Mouse (Mus musculus): ENCODE results near the gene Osm. TPM values are rescaled to one million over a fixed set of nuclear protein-coding genes. Genes with fewer than 3 reads are reported as not detected.

Gene Osm
- polyA plus RNA-seq, 1 experiment from 2014 or later: 1.3 TPM

DNA sequence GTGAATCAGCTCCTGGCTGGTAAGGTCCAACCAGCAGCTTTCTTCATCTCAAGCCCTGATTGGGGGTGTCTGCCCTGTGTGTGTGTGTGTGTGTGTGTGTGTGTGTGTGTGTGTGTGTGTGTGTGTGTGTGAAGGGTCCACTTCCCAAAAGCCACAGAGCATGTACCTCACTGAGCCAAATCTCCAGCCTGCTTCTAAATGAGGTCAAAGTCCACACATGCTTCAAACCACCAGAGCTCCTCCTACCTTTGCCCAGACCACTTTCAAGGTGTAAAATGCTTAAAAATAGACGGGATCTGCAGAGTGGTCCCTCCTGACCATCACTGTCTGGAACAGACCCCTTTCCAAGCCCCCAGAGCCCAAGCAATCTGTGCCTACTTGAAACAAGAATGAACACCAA is 27.1 kb downstream of the Osm start:
- ATAC-seq (no peak), DNase-seq (no peak)
- H3K4me2 ChIP-seq (ENCODE audit: low read depth, low read length): no peak overlapping the region
- H3K27ac ChIP-seq (ENCODE audit: low read depth): no peak overlapping the region
- no peak overlapping the region for H3K9ac ChIP-seq (replicated peaks)
- TF ChIP-seq CTCF (IDR thresholded peaks at IDR 0.05; ENCODE audit: low read depth) (no peak), EP300 (IDR thresholded peaks at IDR 0.05; ENCODE audit: low read depth) (no peak)
- peaks cover 33% of the 10 kb centered on the region for H3K27me3 ChIP-seq (ENCODE audit: insufficient read depth, low read length)
- H3K4me1 ChIP-seq (ENCODE audit: insufficient read depth): peaks cover 24% of the 10 kb centered on the region
- 46% methylated on average over 1 of the region's 1 CpGs for WGBS (ENCODE audit: insufficient replicate concordance)
- no peaks in the 10 kb centered on the region for H3K36me3 ChIP-seq (replicated peaks; ENCODE audit: insufficient read depth, low read length)
- no peaks in the 10 kb centered on the region for H3K9me3 ChIP-seq (ENCODE audit: low read length)
- H3K4me3 ChIP-seq (ENCODE audit: low read depth, low read length): no peak overlapping the region

DNA sequence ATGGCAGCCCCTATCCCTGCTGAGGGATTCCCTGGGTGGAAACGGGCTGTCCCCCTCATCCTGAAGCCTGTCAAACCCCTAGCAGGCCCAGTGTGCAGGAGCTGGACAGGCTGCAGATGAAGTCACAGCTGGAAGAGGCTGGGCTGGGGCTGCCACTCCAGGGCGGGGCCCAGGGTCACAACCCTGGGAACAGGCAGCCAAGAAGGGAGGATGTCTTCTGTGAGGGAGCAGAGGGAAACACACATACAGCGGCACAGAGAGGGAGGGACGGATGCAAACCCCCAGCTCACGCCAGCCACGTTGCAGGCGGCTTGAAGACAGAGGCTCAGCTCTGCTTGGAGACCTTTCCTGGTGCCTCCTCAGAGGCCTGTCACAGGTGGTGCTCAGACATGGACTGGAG is 27.8 kb downstream of the Osm start:
- Histone ChIP-seq H3K4me2 (ENCODE audit: low read depth, low read length) (no peak overlapping the region), H3K27me3 (ENCODE audit: insufficient read depth, low read length) (peaks cover 41% of the 10 kb centered on the region), H3K4me3 (ENCODE audit: low read depth, low read length) (no peak overlapping the region), H3K4me1 (ENCODE audit: insufficient read depth) (peaks cover 19% of the 10 kb centered on the region), H3K9me3 (ENCODE audit: low read length) (no peaks in the 10 kb centered on the region), H3K36me3 (replicated peaks; ENCODE audit: insufficient read depth, low read length) (no peaks in the 10 kb centered on the region), H3K27ac (ENCODE audit: low read depth) (no peak overlapping the region), H3K9ac (replicated peaks) (no peak overlapping the region)
- WGBS (ENCODE audit: insufficient replicate concordance): 67% methylated on average over 7 of the region's 7 CpGs
- DNase-seq (no peak), ATAC-seq (no peak)
- no peak for TF ChIP-seq EP300 (IDR thresholded peaks at IDR 0.05; ENCODE audit: low read depth)
- TF ChIP-seq CTCF (IDR thresholded peaks at IDR 0.05; ENCODE audit: low read depth): no peak

DNA sequence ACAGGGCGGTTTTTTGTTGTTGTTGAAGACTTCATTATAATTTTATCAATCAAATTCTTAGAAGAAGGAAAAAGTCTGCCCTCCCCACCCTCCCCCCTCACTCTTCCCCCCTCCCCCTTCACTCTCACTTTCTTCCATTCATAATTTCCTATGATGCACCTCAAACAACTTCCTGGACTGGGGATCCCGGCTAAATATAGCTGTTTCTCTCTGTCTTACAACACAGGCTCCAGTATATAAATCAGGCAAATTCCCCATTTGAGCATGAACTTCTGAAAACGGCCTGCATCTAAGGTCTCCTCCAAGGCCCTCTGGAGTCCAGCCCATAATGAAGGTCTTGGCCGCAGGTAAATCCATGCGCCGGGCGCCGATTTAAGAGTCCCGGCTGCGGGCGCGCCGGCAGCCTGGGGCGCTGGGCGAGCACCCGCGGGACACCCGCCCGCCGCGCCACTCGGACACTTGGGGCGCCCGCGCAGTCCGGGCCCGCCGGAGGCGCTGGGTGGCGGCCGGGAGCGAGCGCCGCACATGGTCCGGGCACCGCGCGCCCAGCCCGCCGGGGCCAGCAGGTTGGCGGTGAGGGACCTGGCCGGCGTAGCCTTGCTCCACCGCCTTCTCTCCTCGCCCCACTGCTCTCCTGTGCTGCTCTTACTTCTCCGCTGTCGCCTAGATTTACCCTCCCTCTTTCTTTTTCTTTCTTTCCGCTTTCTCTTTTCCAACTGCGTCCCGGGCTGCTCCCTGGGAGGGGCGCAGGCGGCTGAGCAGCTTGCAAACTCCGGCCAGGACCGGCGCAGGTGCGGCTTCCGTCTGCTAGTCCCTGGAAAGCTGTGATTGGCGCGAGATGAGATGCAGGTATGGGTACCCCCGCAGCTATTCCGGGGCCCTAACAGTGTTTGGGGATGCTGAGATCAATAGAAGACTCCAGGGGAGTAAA is 30.3 kb downstream of the Osm start:
- 1% methylated on average over 60 of the region's 61 CpGs for WGBS (ENCODE audit: insufficient replicate concordance)

DNA sequence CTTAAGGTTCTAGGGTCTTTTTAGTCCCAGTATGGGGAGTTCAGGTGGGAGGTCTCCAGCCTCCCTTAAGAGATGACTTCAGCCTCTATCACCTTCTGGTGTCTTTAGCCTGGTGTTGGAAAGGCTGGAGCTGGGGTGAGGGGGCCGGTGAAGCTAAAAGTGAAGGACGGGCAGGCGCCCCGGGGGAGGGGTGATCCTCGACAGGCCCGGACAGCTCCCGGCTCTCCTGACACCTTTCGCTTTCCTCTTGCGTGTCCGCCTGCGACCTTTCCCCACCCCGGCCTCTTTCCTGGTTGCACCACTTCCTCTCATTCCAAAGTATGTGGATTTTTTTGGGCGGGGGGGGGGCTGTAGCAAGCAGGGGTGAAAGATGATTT is 31.0 kb downstream of the Osm start:
- Histone ChIP-seq H3K4me2 (ENCODE audit: low read depth, low read length) (peak overlapping the region; percentile 78), H3K4me3 (ENCODE audit: low read depth, low read length) (peak overlapping the region; percentile 54), H3K27me3 (ENCODE audit: insufficient read depth, low read length) (peaks cover 43% of the 10 kb centered on the region), H3K27ac (ENCODE audit: low read depth) (no peak overlapping the region), H3K36me3 (replicated peaks; ENCODE audit: insufficient read depth, low read length) (no peaks in the 10 kb centered on the region), H3K4me1 (ENCODE audit: insufficient read depth) (peaks cover 12% of the 10 kb centered on the region; the same call in 1 of the 2 replicates), H3K9me3 (ENCODE audit: low read length) (no peaks in the 10 kb centered on the region), H3K9ac (replicated peaks) (no peak overlapping the region)
- WGBS (ENCODE audit: insufficient replicate concordance): 4% methylated on average over 12 of the region's 13 CpGs
- ATAC-seq (no peak), DNase-seq (no peak)
- no peak for TF ChIP-seq EP300 (IDR thresholded peaks at IDR 0.05; ENCODE audit: low read depth)

More for the DNA sequence above, 30.3 kb downstream of the Osm start:
- H3K27ac ChIP-seq (ENCODE audit: low read depth): no peak overlapping the region
- DNase-seq (peak; percentile 65), ATAC-seq (peak; percentile 80)
- no peaks in the 10 kb centered on the region for H3K36me3 ChIP-seq (replicated peaks; ENCODE audit: insufficient read depth, low read length)
- TF ChIP-seq EP300 (IDR thresholded peaks at IDR 0.05; ENCODE audit: low read depth): no peak
- no peak for TF ChIP-seq CTCF (IDR thresholded peaks at IDR 0.05; ENCODE audit: low read depth)
- H3K4me1 ChIP-seq (ENCODE audit: insufficient read depth): peaks cover 12% of the 10 kb centered on the region; the same call in 1 of the 2 replicates
- H3K9me3 ChIP-seq (ENCODE audit: low read length): no peaks in the 10 kb centered on the region
- H3K27me3 ChIP-seq (ENCODE audit: insufficient read depth, low read length): peaks cover 43% of the 10 kb centered on the region
- peak overlapping the region; percentile 78 for H3K4me2 ChIP-seq (ENCODE audit: low read depth, low read length)
- H3K4me3 ChIP-seq (ENCODE audit: low read depth, low read length): peak overlapping the region; percentile 54
- H3K9ac ChIP-seq (replicated peaks): peak overlapping the region; percentile 35; the same call in 1 of the 2 replicates

DNA sequence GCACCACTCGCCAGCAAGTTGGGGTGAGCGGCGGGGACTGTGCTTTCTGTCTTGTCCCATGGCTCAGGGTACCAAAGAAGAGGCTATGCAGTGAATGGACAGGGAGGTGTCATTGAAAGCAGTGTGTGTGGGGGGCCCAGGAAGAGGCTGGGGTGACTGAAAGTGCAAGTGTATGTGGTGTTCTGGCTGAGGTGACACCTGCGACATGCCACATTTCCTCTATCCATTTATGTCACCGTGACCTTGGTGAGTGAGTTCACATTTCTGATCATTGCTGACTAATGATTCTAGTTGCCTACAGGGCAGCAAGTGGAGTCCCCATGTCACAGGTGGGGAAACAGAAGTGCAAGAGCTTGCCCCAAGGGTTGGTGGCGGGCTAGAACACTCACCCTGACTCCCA is 32.3 kb downstream of the Osm start:
- H3K4me3 ChIP-seq (ENCODE audit: low read depth, low read length): no peak overlapping the region
- H3K4me1 ChIP-seq (ENCODE audit: insufficient read depth): peaks cover 9% of the 10 kb centered on the region; the same call in 1 of the 2 replicates
- H3K27ac ChIP-seq (ENCODE audit: low read depth): no peak overlapping the region
- ATAC-seq: no peak
- H3K36me3 ChIP-seq (replicated peaks; ENCODE audit: insufficient read depth, low read length): no peaks in the 10 kb centered on the region
- 68% methylated on average over 6 of the region's 6 CpGs for WGBS (ENCODE audit: insufficient replicate concordance)
- DNase-seq: no peak
- no peaks in the 10 kb centered on the region for H3K9me3 ChIP-seq (ENCODE audit: low read length)
- H3K27me3 ChIP-seq (ENCODE audit: insufficient read depth, low read length): peaks cover 46% of the 10 kb centered on the region
- H3K9ac ChIP-seq (replicated peaks): no peak overlapping the region
- TF ChIP-seq EP300 (IDR thresholded peaks at IDR 0.05; ENCODE audit: low read depth): no peak
- TF ChIP-seq CTCF (IDR thresholded peaks at IDR 0.05; ENCODE audit: low read depth): no peak
- H3K4me2 ChIP-seq (ENCODE audit: low read depth, low read length): no peak overlapping the region

DNA sequence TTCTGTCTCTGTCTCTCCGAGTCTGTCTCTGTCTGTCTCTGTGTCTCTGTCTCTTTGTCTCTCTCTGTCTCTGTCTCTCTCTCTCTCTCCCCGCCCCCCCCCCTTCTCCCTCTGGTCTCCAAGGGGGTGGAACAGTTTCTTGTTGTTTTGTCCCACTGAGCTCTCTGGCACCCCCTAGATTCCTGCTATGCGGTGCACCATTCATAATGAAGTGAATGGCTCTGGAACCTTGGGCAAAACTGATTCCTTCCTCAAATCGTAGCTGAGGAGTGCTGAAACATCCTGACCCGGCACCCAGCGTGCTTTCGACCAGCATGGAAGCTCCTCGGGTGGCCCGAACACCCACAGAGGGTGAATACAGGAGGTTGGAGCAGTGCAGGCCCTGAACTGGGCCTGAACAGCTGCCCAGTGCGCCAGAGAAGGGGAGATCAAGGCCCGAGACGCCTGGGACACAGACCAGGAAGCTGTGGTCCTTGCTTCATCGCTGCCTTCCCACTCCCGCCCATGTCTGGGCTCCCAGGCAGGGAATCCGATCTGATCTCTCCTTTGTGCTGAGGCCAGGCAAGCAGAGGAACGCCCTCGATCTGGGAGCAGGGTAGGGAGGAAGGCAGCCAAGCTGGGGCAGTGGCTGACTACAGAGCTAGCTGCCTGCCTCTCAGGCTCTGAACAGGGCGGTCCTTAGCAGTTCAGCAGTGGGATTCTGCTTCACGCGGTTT is 34.7 kb downstream of the Osm start:
- 37% methylated on average over 19 of the region's 20 CpGs for WGBS (ENCODE audit: insufficient replicate concordance)
- no peak for DNase-seq

More for the DNA sequence above, 34.7 kb downstream of the Osm start:
- TF ChIP-seq EP300 (IDR thresholded peaks at IDR 0.05; ENCODE audit: low read depth): no peak
- peak; percentile 52 for TF ChIP-seq CTCF (IDR thresholded peaks at IDR 0.05; ENCODE audit: low read depth)
- Histone ChIP-seq H3K27ac (ENCODE audit: low read depth) (no peak overlapping the region), H3K4me2 (ENCODE audit: low read depth, low read length) (peak overlapping the region; percentile 11; the same call in 1 of the 2 replicates), H3K4me3 (ENCODE audit: low read depth, low read length) (no peak overlapping the region), H3K4me1 (ENCODE audit: insufficient read depth) (peaks cover 7% of the 10 kb centered on the region; the same call in 1 of the 2 replicates), H3K36me3 (replicated peaks; ENCODE audit: insufficient read depth, low read length) (no peaks in the 10 kb centered on the region), H3K9me3 (ENCODE audit: low read length) (no peaks in the 10 kb centered on the region), H3K27me3 (ENCODE audit: insufficient read depth, low read length) (peaks cover 34% of the 10 kb centered on the region), H3K9ac (replicated peaks) (no peak overlapping the region)
- no peak for ATAC-seq
